Mouse (Mus musculus): Measurements from ENCODE around the gene Med21. TPM values are rescaled to one million over a fixed set of nuclear protein-coding genes. Genes with fewer than 3 reads are reported as not detected.
A peak's percentile ranks its signal among the peaks of the same experiment; 100 is the strongest.

The Med21 gene
- polyA plus RNA-seq, 1 experiment from 2014 or later: 108 TPM

- no peaks in the 10 kb centered on the region for H3K9me3 ChIP-seq (replicated peaks; ENCODE audit: control insufficient read depth, low read length, poor library complexity, severe bottlenecking)
- no peak for ATAC-seq
- H3K4me1 ChIP-seq (ENCODE audit: control insufficient read depth, insufficient read depth, low read length): peaks cover 10% of the 10 kb centered on the region
- no peak overlapping the region for H3K9ac ChIP-seq (ENCODE audit: low read depth, low read length)
- H3K27ac ChIP-seq (ENCODE audit: low read length): no peak overlapping the region; the same call in 1 of the 2 replicates
- H3K4me2 ChIP-seq (ENCODE audit: low read length): no peak overlapping the region; the same call in 1 of the 2 replicates
- peak overlapping the region; percentile 77; the same call in 1 of the 2 replicates for H3K4me3 ChIP-seq (ENCODE audit: low read depth, low read length)
- no peaks in the 10 kb centered on the region for H3K27me3 ChIP-seq (ENCODE audit: control insufficient read depth, insufficient read depth, low read depth, low read length)
- no peaks in the 10 kb centered on the region for H3K36me3 ChIP-seq (ENCODE audit: control insufficient read depth, insufficient read depth, low read length)
- WGBS: 67% methylated on average over 4 of the region's 4 CpGs
Measured at GRCm38 (mm10) chr6:146634759-146635606, 7.4 kb upstream of the Med21 start.

DNA sequence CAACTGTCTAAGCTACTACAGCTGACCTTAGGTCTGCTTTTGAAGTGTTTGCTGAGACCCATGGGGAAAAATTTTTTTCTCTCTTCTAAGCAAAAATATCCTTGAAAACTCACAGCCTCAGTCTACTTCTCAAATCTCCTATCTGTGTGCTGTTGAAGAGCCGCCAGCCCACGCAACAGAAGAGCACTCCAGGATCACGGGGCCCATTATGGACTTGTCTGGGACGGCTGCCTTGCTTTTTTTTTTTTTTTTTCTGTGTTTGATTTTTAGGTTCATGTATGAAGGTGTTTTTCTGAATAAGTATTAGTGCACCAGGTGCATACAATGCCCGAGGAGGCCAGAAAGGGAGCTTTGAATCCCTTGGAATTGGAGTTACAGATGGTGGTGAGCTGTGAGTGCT is 5.9 kb upstream of the Med21 start:
- Histone ChIP-seq H3K9ac (ENCODE audit: low read depth, low read length) (no peak overlapping the region), H3K4me3 (ENCODE audit: low read depth, low read length) (no peak overlapping the region), H3K4me2 (ENCODE audit: low read length) (no peak overlapping the region), H3K9me3 (replicated peaks; ENCODE audit: control insufficient read depth, low read length, poor library complexity, severe bottlenecking) (no peaks in the 10 kb centered on the region), H3K4me1 (ENCODE audit: control insufficient read depth, insufficient read depth, low read length) (peaks cover 10% of the 10 kb centered on the region), H3K27me3 (ENCODE audit: control insufficient read depth, insufficient read depth, low read depth, low read length) (no peaks in the 10 kb centered on the region), H3K27ac (ENCODE audit: low read length) (no peak overlapping the region), H3K36me3 (ENCODE audit: control insufficient read depth, insufficient read depth, low read length) (no peaks in the 10 kb centered on the region)
- no peak for ATAC-seq
- 88% methylated on average over 5 of the region's 5 CpGs for WGBS

DNA sequence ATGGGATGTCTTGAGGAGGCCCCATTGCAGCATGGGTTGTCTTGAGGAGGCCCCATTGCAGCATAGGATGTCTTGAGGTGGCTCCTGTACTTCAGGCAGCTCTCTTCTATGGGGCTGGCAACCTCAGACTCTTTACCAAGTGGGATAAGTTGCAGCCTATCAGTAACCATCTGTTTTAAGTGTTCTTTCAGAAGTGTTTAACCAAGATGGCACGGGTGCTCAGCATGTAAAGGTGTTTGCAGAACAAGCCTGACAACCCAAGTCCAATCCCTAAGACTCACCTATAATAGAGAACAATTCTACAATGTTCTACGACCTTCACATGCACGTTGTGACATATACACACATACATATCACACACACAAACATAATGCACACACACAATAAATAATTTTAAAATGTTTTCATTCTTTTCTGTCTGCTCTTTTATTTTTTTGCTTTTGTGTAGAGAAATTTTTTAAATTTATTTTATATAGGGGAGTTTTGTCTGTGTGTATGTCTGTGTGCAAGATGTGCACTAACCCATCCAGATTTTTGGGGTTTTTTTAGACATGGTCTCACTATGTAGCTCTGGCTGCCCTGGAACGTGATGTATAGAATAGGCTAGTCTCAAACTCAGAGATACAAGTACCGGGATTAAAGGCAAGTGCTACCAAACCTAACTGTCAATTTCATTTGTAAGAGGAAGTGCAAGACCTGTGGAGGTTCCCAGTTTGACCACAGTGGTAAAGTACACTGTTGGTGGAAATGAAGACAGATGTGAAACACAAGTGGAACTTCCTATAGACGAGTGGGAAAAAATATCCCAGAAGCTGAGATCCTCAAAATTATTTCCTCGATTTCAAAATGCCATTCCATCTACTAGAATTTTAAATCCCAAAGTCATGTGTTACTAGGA is 2.0 kb upstream of the Med21 start:
- ATAC-seq: no peak
- Histone ChIP-seq H3K4me2 (ENCODE audit: low read length) (no peak overlapping the region), H3K9me3 (replicated peaks; ENCODE audit: control insufficient read depth, low read length, poor library complexity, severe bottlenecking) (no peaks in the 10 kb centered on the region), H3K27me3 (ENCODE audit: control insufficient read depth, insufficient read depth, low read depth, low read length) (no peaks in the 10 kb centered on the region), H3K4me1 (ENCODE audit: control insufficient read depth, insufficient read depth, low read length) (peaks cover 9% of the 10 kb centered on the region), H3K4me3 (ENCODE audit: low read depth, low read length) (no peak overlapping the region), H3K9ac (ENCODE audit: low read depth, low read length) (no peak overlapping the region), H3K36me3 (ENCODE audit: control insufficient read depth, insufficient read depth, low read length) (no peaks in the 10 kb centered on the region), H3K27ac (ENCODE audit: low read length) (no peak overlapping the region)
- WGBS: 91% methylated on average over 7 of the region's 7 CpGs

GRCm38 (mm10) chr6:146640991-146641390 is 1.4 kb upstream of the Med21 start:
- H3K4me3 ChIP-seq (ENCODE audit: low read depth, low read length): no peak overlapping the region
- no peak overlapping the region for H3K4me2 ChIP-seq (ENCODE audit: low read length)
- H3K9me3 ChIP-seq (replicated peaks; ENCODE audit: control insufficient read depth, low read length, poor library complexity, severe bottlenecking): no peaks in the 10 kb centered on the region
- H3K4me1 ChIP-seq (ENCODE audit: control insufficient read depth, insufficient read depth, low read length): peaks cover 9% of the 10 kb centered on the region
- WGBS: 87% methylated on average over 6 of the region's 6 CpGs
- H3K27me3 ChIP-seq (ENCODE audit: control insufficient read depth, insufficient read depth, low read depth, low read length): no peaks in the 10 kb centered on the region
- no peak overlapping the region for H3K9ac ChIP-seq (ENCODE audit: low read depth, low read length)
- no peak for ATAC-seq
- H3K27ac ChIP-seq (ENCODE audit: low read length): no peak overlapping the region
- no peaks in the 10 kb centered on the region for H3K36me3 ChIP-seq (ENCODE audit: control insufficient read depth, insufficient read depth, low read length)

DNA sequence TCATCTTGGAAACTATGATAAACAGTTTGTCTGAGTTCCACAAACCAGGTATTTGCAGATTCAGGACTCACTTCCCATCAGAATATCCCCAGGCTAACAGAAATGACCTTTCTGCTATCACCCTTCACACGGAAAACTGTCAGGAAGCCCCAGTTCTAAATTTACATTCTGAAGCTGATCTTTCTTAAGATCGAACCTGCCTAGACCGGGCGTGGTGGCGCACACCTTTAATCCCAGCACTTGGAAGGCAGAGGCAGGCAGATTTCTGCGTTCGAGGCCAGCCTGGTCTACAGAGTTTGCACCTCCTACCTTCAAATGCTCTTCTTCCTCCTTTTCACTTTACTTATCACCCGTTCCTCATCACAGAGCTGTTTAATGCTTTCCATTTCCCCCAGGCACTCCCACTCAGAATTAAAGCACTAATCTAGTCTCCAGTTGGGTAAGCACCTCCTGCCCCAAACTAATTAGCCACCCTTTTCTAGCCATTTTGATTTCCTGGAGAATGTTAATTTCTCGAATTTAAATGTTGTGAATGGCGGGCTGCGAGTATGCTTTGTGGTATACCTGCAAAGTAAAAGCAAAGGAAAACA is 631 bp upstream of the Med21 start:
- 70% methylated on average over 11 of the region's 11 CpGs for WGBS
- Histone ChIP-seq H3K27ac (ENCODE audit: low read length) (peak overlapping the region; percentile 72), H3K9me3 (replicated peaks; ENCODE audit: control insufficient read depth, low read length, poor library complexity, severe bottlenecking) (no peaks in the 10 kb centered on the region), H3K4me3 (ENCODE audit: low read depth, low read length) (peak overlapping the region; percentile 76), H3K4me1 (ENCODE audit: control insufficient read depth, insufficient read depth, low read length) (peaks cover 9% of the 10 kb centered on the region), H3K27me3 (ENCODE audit: control insufficient read depth, insufficient read depth, low read depth, low read length) (no peaks in the 10 kb centered on the region), H3K9ac (ENCODE audit: low read depth, low read length) (peak overlapping the region; percentile 60), H3K4me2 (ENCODE audit: low read length) (peak overlapping the region; percentile 59), H3K36me3 (ENCODE audit: control insufficient read depth, insufficient read depth, low read length) (no peaks in the 10 kb centered on the region)
- peak; percentile 12 for ATAC-seq

DNA sequence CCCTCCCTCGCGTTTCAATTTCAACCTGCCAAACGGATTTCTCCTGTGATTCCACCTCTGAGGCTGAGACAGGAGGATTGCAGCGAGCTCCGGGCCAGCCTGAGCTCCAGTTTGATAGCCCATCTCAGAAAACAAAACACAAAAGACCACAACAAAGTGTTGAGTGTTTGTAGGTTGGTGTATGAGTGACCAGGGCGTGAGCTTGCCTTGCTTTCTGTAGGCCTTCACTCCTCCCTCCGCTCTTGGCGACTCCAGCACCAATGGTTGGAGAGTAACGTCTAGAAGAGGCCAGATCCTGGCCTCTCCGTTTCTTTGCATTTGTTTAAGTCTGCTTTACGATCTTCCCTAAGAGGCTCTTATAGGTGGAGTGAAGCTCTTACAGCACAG is 830 bp downstream of the Med21 start:
- peak overlapping the region; percentile 84 for H3K9ac ChIP-seq (ENCODE audit: low read depth, low read length)
- H3K4me1 ChIP-seq (ENCODE audit: control insufficient read depth, insufficient read depth, low read length): peaks cover 9% of the 10 kb centered on the region
- no peaks in the 10 kb centered on the region for H3K36me3 ChIP-seq (ENCODE audit: control insufficient read depth, insufficient read depth, low read length)
- H3K9me3 ChIP-seq (replicated peaks; ENCODE audit: control insufficient read depth, low read length, poor library complexity, severe bottlenecking): no peaks in the 10 kb centered on the region
- H3K4me2 ChIP-seq (ENCODE audit: low read length): peak overlapping the region; percentile 84
- ATAC-seq: no peak
- H3K27ac ChIP-seq (ENCODE audit: low read length): no peak overlapping the region
- 41% methylated on average over 11 of the region's 11 CpGs for WGBS
- no peaks in the 10 kb centered on the region for H3K27me3 ChIP-seq (ENCODE audit: control insufficient read depth, insufficient read depth, low read depth, low read length)
- peak overlapping the region; percentile 76 for H3K4me3 ChIP-seq (ENCODE audit: low read depth, low read length)

DNA sequence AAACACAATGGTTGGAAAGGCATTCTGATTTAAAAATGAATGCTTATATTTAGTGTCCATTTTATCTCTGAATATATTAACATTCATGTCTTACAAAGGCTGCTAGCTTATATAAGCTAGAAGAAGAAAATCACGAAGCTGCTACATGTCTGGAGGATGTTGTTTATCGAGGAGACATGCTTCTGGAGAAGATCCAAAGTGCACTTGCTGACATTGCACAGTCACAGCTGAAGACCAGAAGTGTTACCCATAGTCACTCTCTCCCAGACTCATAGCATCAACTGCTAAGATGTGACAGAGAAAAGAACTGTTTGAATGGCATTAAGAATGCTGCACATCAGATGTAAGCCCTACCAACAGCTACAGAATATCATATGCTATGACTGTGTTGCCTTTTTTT is 7.7 kb downstream of the Med21 start:
- Histone ChIP-seq H3K4me2 (ENCODE audit: low read length) (no peak overlapping the region), H3K27ac (ENCODE audit: low read length) (no peak overlapping the region), H3K4me1 (ENCODE audit: control insufficient read depth, insufficient read depth, low read length) (no peaks in the 10 kb centered on the region), H3K27me3 (ENCODE audit: control insufficient read depth, insufficient read depth, low read depth, low read length) (no peaks in the 10 kb centered on the region), H3K9ac (ENCODE audit: low read depth, low read length) (no peak overlapping the region), H3K36me3 (ENCODE audit: control insufficient read depth, insufficient read depth, low read length) (0 out of 2 replicates have a peak, but pooled peaks cover 5% of the 10 kb centered on the region), H3K9me3 (replicated peaks; ENCODE audit: control insufficient read depth, low read length, poor library complexity, severe bottlenecking) (no peaks in the 10 kb centered on the region), H3K4me3 (ENCODE audit: low read depth, low read length) (no peak overlapping the region)
- ATAC-seq: no peak
- 85% methylated on average over 2 of the region's 2 CpGs for WGBS

DNA sequence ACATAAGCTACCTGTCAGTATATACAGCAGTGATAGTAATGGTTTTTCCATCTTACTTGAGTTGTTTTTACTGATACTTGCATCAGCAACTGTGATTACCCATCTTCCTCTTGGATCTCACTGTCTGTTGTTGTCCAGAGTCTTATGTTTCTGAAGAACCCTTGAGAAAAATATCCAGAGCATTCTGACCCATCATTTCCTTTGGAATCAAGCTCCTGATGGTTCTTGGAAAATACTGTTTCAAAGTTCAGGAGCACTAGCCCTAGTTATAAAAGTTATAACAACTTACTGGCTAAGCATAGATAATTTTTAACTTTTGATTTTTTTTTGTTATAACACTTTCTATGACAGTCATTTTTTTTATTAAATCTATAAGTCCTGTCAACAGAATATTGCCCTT is 9.1 kb downstream of the Med21 start:
- no peaks in the 10 kb centered on the region for H3K27me3 ChIP-seq (ENCODE audit: control insufficient read depth, insufficient read depth, low read depth, low read length)
- no peaks in the 10 kb centered on the region for H3K9me3 ChIP-seq (replicated peaks; ENCODE audit: control insufficient read depth, low read length, poor library complexity, severe bottlenecking)
- H3K9ac ChIP-seq (ENCODE audit: low read depth, low read length): no peak overlapping the region
- H3K4me2 ChIP-seq (ENCODE audit: low read length): no peak overlapping the region
- H3K4me3 ChIP-seq (ENCODE audit: low read depth, low read length): no peak overlapping the region
- ATAC-seq: no peak
- no peaks in the 10 kb centered on the region for H3K4me1 ChIP-seq (ENCODE audit: control insufficient read depth, insufficient read depth, low read length)
- H3K27ac ChIP-seq (ENCODE audit: low read length): no peak overlapping the region
- H3K36me3 ChIP-seq (ENCODE audit: control insufficient read depth, insufficient read depth, low read length): 0 out of 2 replicates have a peak, but pooled peaks cover 5% of the 10 kb centered on the region
